Comparison of ENCODE assay signal across 9 mouse cellular contexts in genomic region chr13:51378126-51378525, GRCm38 (mm10). TPM values are rescaled to one million over a fixed set of nuclear protein-coding genes. Genes with fewer than 3 reads are reported as not detected.
DNase-seq lines count a peak whose midpoint lies in the region; ATAC-seq lines count a peak whose summit lies in the region.
"Had no signal": no experiment of that assay in that cellular context is flagged by ENCODE, and none has a peak within 500 bp of the region (broad histone marks: within the 10 kb centered on the region; RNA-seq: fewer than 3 reads in every experiment).

No protein-coding gene starts in this region.

- no peaks in the 10 kb centered on the region for H3K27me3 ChIP-seq in midbrain, embryonic 10.5 days (ENCODE audit: low read depth, poor library complexity, severe bottlenecking)
- no peaks in the 10 kb centered on the region for H3K27me3 ChIP-seq in midbrain, embryonic 15.5 days (replicated peaks)
- H3K27me3 ChIP-seq in limb, embryonic 11.5 days (ENCODE audit: control insufficient read depth, insufficient read depth, low read length) = no peaks in the 10 kb centered on the region
- no peaks in the 10 kb centered on the region for H3K27me3 ChIP-seq in stomach, embryonic 15.5 days (replicated peaks)

- H3K4me3 ChIP-seq in midbrain, embryonic 10.5 days = peak overlapping the region; percentile 20; the same call in 1 of the 2 replicates
- H3K4me3 ChIP-seq in midbrain, embryonic 15.5 days = no peak overlapping the region
- no peak overlapping the region for H3K4me3 ChIP-seq in limb, embryonic 11.5 days (ENCODE audit: low read depth, low read length)
- no peak overlapping the region for H3K4me3 ChIP-seq in stomach, embryonic 15.5 days (replicated peaks)

- H3K9me3 ChIP-seq in midbrain, embryonic 10.5 days (replicated peaks) = 0 out of 2 replicates have a peak, but pooled peaks cover 4% of the 10 kb centered on the region
- no peaks in the 10 kb centered on the region for H3K9me3 ChIP-seq in midbrain, embryonic 15.5 days
- no peaks in the 10 kb centered on the region for H3K9me3 ChIP-seq in limb, embryonic 11.5 days (ENCODE audit: control insufficient read depth, low read length)
- H3K9me3 ChIP-seq in stomach, embryonic 15.5 days = no peaks in the 10 kb centered on the region

- H3K36me3 ChIP-seq in midbrain, embryonic 10.5 days = no peaks in the 10 kb centered on the region
- no peaks in the 10 kb centered on the region for H3K36me3 ChIP-seq in midbrain, embryonic 15.5 days (replicated peaks)
- H3K36me3 ChIP-seq in limb, embryonic 11.5 days (ENCODE audit: control insufficient read depth, insufficient read depth, low read length) = no peaks in the 10 kb centered on the region; the same call in 1 of the 2 replicates
- H3K36me3 ChIP-seq in stomach, embryonic 15.5 days = no peaks in the 10 kb centered on the region

- H3K9ac ChIP-seq in midbrain, embryonic 15.5 days = no peak overlapping the region
- H3K9ac ChIP-seq in limb, embryonic 11.5 days (ENCODE audit: low read length) = no peak overlapping the region
- no peak overlapping the region for H3K9ac ChIP-seq in stomach, embryonic 15.5 days

- peaks cover 30% of the 10 kb centered on the region for H3K4me1 ChIP-seq in midbrain, embryonic 10.5 days
- peaks cover 3% of the 10 kb centered on the region; the same call in 1 of the 2 replicates for H3K4me1 ChIP-seq in midbrain, embryonic 15.5 days
- peaks cover 27% of the 10 kb centered on the region for H3K4me1 ChIP-seq in limb, embryonic 11.5 days (ENCODE audit: control insufficient read depth, insufficient read depth, low read length)
- H3K4me1 ChIP-seq in stomach, embryonic 15.5 days = peaks cover 14% of the 10 kb centered on the region; the same call in 1 of the 2 replicates

- DNase-seq in heart, adult 11 months = peak; percentile 90
- DNase-seq in heart, adult 8-10 months (ENCODE audit: low spot score) = no peak
- DNase-seq in midbrain, embryonic 10.5 days (ENCODE audit: low spot score) = peak; percentile 32
- DNase-seq in limb, embryonic 11.5 days (ENCODE audit: low spot score) = peak; percentile 68
- DNase-seq in adrenal gland, adult 8-10 months = no peak
- DNase-seq: thymus, postnatal 25 days had no signal

- ATAC-seq in midbrain, embryonic 15.5 days (replicated peaks) = no peak
- 0 out of 2 replicates have a peak, but pooled peaks have one; percentile 20 for ATAC-seq in limb, embryonic 11.5 days (ENCODE audit: insufficient number of reproducible peaks, low FRiP score, low TSS enrichment, low read depth)
- no peak for ATAC-seq in stomach, embryonic 15.5 days (ENCODE audit: insufficient read depth, low FRiP score, low read depth)
- no peak for ATAC-seq in granulocyte monocyte progenitor cell, adult 5-6 weeks (replicated peaks; ENCODE audit: poor library complexity, severe bottlenecking)

- H3K27ac ChIP-seq in midbrain, embryonic 10.5 days (replicated peaks) = peak overlapping the region; percentile 77
- H3K27ac ChIP-seq in midbrain, embryonic 15.5 days = no peak overlapping the region
- 0 out of 2 replicates have a peak overlapping the region, but pooled peaks have one; percentile 23 for H3K27ac ChIP-seq in limb, embryonic 11.5 days (replicated peaks; ENCODE audit: low read depth, low read length)
- H3K27ac ChIP-seq in stomach, embryonic 15.5 days = no peak overlapping the region

- no peak overlapping the region for H3K4me2 ChIP-seq in midbrain, embryonic 15.5 days
- no peak overlapping the region for H3K4me2 ChIP-seq in limb, embryonic 11.5 days (ENCODE audit: low read depth, severe bottlenecking)
- peak overlapping the region; percentile 20 for H3K4me2 ChIP-seq in stomach, embryonic 15.5 days

- WGBS in midbrain, embryonic 10.5 days = 52% methylated on average over 4 of the region's 4 CpGs
- WGBS in midbrain, embryonic 15.5 days = 18% methylated on average over 4 of the region's 4 CpGs
- 35% methylated on average over 4 of the region's 4 CpGs for WGBS in limb, embryonic 11.5 days
- WGBS in stomach, embryonic 15.5 days = 24% methylated on average over 4 of the region's 4 CpGs

RNA-seq across cellular contexts. Expression of gene S1pr3, which starts 30.3 kb away (rescaled TPM):
- 10 to 100 TPM in 3 of 4 experiments, 1 to 10 TPM in 1; 8.1 to 12.6 (median 10.9) TPM for total RNA-seq in heart, adult 8-10 months (2022)
- 47.5 and 53.4 TPM in 2 replicates for polyA plus RNA-seq in midbrain, embryonic 10.5 days (2016; fragmentation: Nextera tagmentation; extraction: Ambion mirVana)
- 13.6 and 14.0 TPM in 2 replicates for polyA plus RNA-seq in midbrain, embryonic 15.5 days (2015; fragmentation: Nextera tagmentation; extraction: Ambion mirVana)
- 126 and 129 TPM in 2 replicates for polyA plus RNA-seq in limb, embryonic 11.5 days (2014; fragmentation: Nextera tagmentation; extraction: Ambion mirVana)
- 37.7 and 43.4 TPM in 2 replicates for polyA plus RNA-seq in stomach, embryonic 15.5 days (2015; fragmentation: Nextera tagmentation; extraction: Ambion mirVana)
- 10 to 100 TPM; 11.2 to 20.9 (median 14.8) TPM for total RNA-seq in adrenal gland, adult 8-10 months (2022)
- 16.4 and 18.7 TPM in 2 replicates for total RNA-seq in granulocyte monocyte progenitor cell, adult 5-6 weeks (2014; fragmentation: Nextera tagmentation)
- 8.9 and 9.8 TPM in 2 replicates for total RNA-seq in granulocyte monocyte progenitor cell, adult 5-6 weeks (2017)

Comparison
In these comparisons a context has a peak if more than half of its experiments do, and no peak if none do; other contexts are left out.
1. DNase-seq: peak in heart, adult 11 months (single experiment), midbrain, embryonic 10.5 days (single experiment) and limb, embryonic 11.5 days (single experiment); none in heart, adult 8-10 months (single experiment) and adrenal gland, adult 8-10 months (single experiment).
2. H3K27ac ChIP-seq: peak in midbrain, embryonic 10.5 days (single experiment) and limb, embryonic 11.5 days (single experiment); none in midbrain, embryonic 15.5 days (single experiment) and stomach, embryonic 15.5 days (single experiment).